ENCODE assay signal across 10 mouse cellular contexts in genomic region chr5:76154434-76155165, GRCm38 (mm10). TPM values are rescaled to one million over a fixed set of nuclear protein-coding genes. Genes with fewer than 3 reads are reported as not detected.
DNase-seq lines count a peak whose midpoint lies in the region.
"Had no signal": no experiment of that assay in that cellular context is flagged by ENCODE, and none has a peak within 500 bp of the region (broad histone marks: within the 10 kb centered on the region; RNA-seq: fewer than 3 reads in every experiment).

No protein-coding gene starts in this region.

- DNase-seq in heart, adult 18-20 months, result peak; percentile 57 to 66
- DNase-seq in heart, postnatal 25 days (ENCODE audit: low spot score), result no peak
- DNase-seq in ovary, adult 18-20 months (ENCODE audit: low spot score), result peak; percentile 13
- DNase-seq in ovary, postnatal 36 days (ENCODE audit: low spot score), result no peak
- DNase-seq in kidney, postnatal 14 days, result peak; percentile 37
- no peak for DNase-seq in adrenal gland, postnatal 25 days
- no peak for DNase-seq in adrenal gland, adult 8-10 months
- DNase-seq in spleen, postnatal 14 days (ENCODE audit: low spot score in 2 of 2), result no peak
- DNase-seq: adrenal gland, postnatal 10 days; cerebellum, postnatal 25 days had no signal

- intact Hi-C loops in heart, postnatal 25 days (cut with DNase I), result no loop called here

RNA-seq across cellular contexts. Expression of gene Srd5a3, which starts 14.5 kb away (rescaled TPM):
- total RNA-seq in heart, adult 18-20 months (2021), result 1 to 10 TPM; 8.2 TPM
- total RNA-seq in heart, postnatal 25 days (2021), result 10 to 100 TPM in 1 of 2 experiments, 1 to 10 TPM in 1; 7.9 to 10.4 TPM
- total RNA-seq in adrenal gland, postnatal 25 days (2021), result 30.9 and 40.2 TPM in 2 replicates
- total RNA-seq in adrenal gland, adult 8-10 months (2022), result 10 to 100 TPM; 29.6 to 34.8 (median 32.8) TPM

RNA-seq across cellular contexts. Expression of gene Tmem165, which starts 29.1 kb away (rescaled TPM):
- 10 to 100 TPM; 17.7 TPM for total RNA-seq in heart, adult 18-20 months (2021)
- 10 to 100 TPM; 18.4 to 22.8 TPM for total RNA-seq in heart, postnatal 25 days (2021)
- total RNA-seq in adrenal gland, postnatal 25 days (2021), result 36.1 and 47.4 TPM in 2 replicates
- total RNA-seq in adrenal gland, adult 8-10 months (2022), result 10 to 100 TPM; 35.7 to 53.4 (median 42.6) TPM

Comparison
In these comparisons a context has a peak if more than half of its experiments do, and no peak if none do; other contexts are left out.
1. DNase-seq: peak in heart, adult 18-20 months (2 of 2), ovary, adult 18-20 months (single experiment) and kidney, postnatal 14 days (single experiment); none in heart, postnatal 25 days (single experiment), ovary, postnatal 36 days (single experiment), adrenal gland, postnatal 25 days (single experiment), adrenal gland, adult 8-10 months (single experiment) and spleen, postnatal 14 days (0 of 2).